Mouse (Mus musculus): ENCODE measurements at regions not wholly inside any gene's neighbourhood (a gene's known extent, or its start where the extent isn't known, plus 50 kb on each side); places are given as distances from the start of the nearest gene placed in this dataset.

DNA sequence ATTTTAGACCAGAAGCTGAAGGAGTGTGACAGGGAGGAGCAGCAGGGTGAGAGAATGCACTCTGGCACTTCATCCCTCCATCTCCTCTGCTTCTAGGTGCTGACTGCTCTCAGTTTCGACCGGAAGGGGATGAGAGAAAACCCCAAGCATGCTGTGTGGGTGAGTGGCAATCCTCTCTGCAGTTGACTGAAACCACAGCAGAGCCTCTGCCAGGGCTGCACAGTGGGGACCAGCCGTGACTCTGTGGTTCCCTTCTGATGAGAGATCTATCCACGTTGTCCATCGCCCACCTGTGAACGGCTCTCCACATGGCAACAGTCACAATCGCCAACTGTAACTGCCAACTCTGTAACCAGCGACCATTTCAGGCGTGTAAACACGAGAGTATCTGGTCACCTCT lies 64.6 kb upstream of the Ptpn13 start:
- H3K4me2 ChIP-seq (ENCODE audit: low read depth, severe bottlenecking): no peak overlapping the region
- H3K4me1 ChIP-seq (ENCODE audit: control insufficient read depth, insufficient read depth, low read length): no peaks in the 10 kb centered on the region
- H3K36me3 ChIP-seq (ENCODE audit: control insufficient read depth, insufficient read depth, low read length): no peaks in the 10 kb centered on the region
- no peaks in the 10 kb centered on the region; the same call in 1 of the 2 replicates for H3K9me3 ChIP-seq (ENCODE audit: control insufficient read depth, low read length)
- no peak overlapping the region for H3K9ac ChIP-seq (ENCODE audit: low read length)
- WGBS: 88% methylated on average over 10 of the region's 10 CpGs
- ATAC-seq (ENCODE audit: insufficient number of reproducible peaks, low FRiP score, low TSS enrichment, low read depth) (no peak), DNase-seq (ENCODE audit: low spot score) (no peak)
- no peak overlapping the region for H3K27ac ChIP-seq (replicated peaks; ENCODE audit: low read depth, low read length)
- H3K4me3 ChIP-seq (ENCODE audit: low read depth, low read length): no peak overlapping the region
- H3K27me3 ChIP-seq (ENCODE audit: control insufficient read depth, insufficient read depth, low read length): no peaks in the 10 kb centered on the region

DNA sequence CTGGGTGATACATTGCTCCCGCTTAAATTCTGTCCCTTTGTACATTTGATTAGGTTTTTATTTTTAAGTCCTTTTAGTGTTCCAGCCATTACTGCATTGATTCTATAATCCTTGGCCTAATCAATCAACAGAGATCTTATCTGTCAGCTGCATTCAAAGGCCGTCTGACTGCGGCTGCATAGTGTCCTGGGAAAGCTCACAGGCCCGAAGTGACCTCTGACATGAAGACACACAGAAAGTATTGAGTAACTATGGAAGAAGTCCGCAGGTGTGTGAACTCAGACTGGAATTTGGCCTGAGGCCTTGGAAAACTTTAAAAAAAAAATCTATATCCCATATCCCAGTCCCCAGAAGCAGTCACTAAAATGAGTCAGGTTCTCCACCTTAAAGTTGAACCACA lies 67.4 kb upstream of the Ptpn13 start:
- Histone ChIP-seq H3K9ac (ENCODE audit: low read length) (no peak overlapping the region), H3K27ac (replicated peaks; ENCODE audit: low read depth, low read length) (no peak overlapping the region), H3K9me3 (ENCODE audit: control insufficient read depth, low read length) (no peaks in the 10 kb centered on the region), H3K4me1 (ENCODE audit: control insufficient read depth, insufficient read depth, low read length) (no peaks in the 10 kb centered on the region), H3K4me3 (ENCODE audit: low read depth, low read length) (no peak overlapping the region), H3K4me2 (ENCODE audit: low read depth, severe bottlenecking) (no peak overlapping the region), H3K27me3 (ENCODE audit: control insufficient read depth, insufficient read depth, low read length) (no peaks in the 10 kb centered on the region), H3K36me3 (ENCODE audit: control insufficient read depth, insufficient read depth, low read length) (no peaks in the 10 kb centered on the region)
- WGBS: 73% methylated on average over 5 of the region's 5 CpGs
- no peak for DNase-seq (ENCODE audit: low spot score)
- ATAC-seq (ENCODE audit: insufficient number of reproducible peaks, low FRiP score, low TSS enrichment, low read depth): no peak

DNA sequence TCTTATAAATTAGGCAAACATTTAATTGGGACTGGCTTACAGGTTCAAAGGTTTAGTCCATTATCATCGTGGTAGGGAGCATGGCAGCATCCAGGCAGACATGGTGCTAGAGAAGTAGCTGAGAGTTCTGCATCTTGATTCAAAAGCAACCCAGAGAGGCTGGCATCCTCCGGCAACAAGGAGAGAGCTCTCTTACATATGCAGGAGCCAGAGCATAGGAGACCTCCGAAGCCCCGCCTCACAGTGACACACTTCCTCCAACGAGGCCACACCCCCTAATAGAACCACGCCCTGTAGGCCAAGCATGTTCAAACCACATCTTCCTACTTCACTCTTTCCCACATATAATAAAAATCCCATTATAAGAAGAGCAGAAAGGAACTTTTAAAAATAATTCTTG lies 68.5 kb upstream of the Ptpn13 start:
- Histone ChIP-seq H3K9me3 (ENCODE audit: control insufficient read depth, low read length) (no peaks in the 10 kb centered on the region), H3K9ac (ENCODE audit: low read length) (no peak overlapping the region), H3K4me1 (ENCODE audit: control insufficient read depth, insufficient read depth, low read length) (no peaks in the 10 kb centered on the region), H3K27ac (replicated peaks; ENCODE audit: low read depth, low read length) (no peak overlapping the region), H3K4me2 (ENCODE audit: low read depth, severe bottlenecking) (peak overlapping the region; percentile 27; the same call in 1 of the 2 replicates), H3K36me3 (ENCODE audit: control insufficient read depth, insufficient read depth, low read length) (no peaks in the 10 kb centered on the region), H3K27me3 (ENCODE audit: control insufficient read depth, insufficient read depth, low read length) (no peaks in the 10 kb centered on the region), H3K4me3 (ENCODE audit: low read depth, low read length) (no peak overlapping the region)
- 66% methylated on average over 6 of the region's 6 CpGs for WGBS
- peak; percentile 35; the same call in 1 of the 2 replicates for ATAC-seq (ENCODE audit: insufficient number of reproducible peaks, low FRiP score, low TSS enrichment, low read depth)
- peak; percentile 42 for DNase-seq (ENCODE audit: low spot score)

DNA sequence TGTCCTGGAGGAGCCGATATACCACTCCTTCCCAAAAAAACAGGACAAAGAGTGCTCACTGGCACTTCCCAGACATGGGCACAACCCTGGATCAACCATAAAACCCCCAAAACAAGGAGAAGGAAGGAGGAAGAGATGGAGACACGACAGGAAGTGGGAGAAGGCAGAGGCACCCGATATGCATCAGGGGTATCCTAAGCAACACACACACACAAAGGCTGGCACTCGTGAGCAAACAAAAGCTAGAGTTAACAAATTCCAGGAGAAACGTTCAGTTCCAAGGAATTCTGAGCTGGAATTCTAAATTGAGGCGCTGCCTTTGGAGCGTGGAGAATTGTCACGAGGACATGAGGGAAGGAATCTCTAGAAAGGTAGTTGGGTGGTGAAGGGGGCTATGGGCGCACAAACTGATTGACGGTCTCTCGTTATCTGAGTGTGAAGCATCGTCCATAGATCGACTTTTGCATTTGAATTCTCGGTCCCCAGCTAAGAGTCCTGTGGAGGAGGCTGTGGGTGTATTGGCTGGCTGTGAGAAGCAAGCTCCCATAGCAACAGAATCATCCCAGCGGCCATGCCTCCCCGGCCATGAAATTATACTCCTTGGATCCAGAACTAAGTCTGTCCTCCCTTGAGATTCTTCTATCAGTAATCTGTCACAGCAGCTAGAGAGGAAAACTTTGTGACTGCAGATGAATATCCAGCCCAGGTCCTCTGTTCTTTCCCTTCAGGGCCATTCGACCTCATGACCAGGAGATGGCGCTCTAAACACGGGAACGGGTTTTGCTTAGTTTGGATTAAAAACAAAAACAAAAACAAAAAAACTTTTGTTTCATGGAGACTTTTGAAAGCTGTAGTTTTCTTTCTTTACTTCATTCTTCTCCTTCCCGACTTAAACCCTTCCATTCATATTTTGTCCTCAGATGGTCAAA lies 69.4 kb upstream of the Ptpn13 start:
- Histone ChIP-seq H3K4me2 (ENCODE audit: low read depth, severe bottlenecking) (peak overlapping the region; percentile 27; the same call in 1 of the 2 replicates), H3K27me3 (ENCODE audit: control insufficient read depth, insufficient read depth, low read length) (no peaks in the 10 kb centered on the region), H3K4me1 (ENCODE audit: control insufficient read depth, insufficient read depth, low read length) (no peaks in the 10 kb centered on the region), H3K27ac (replicated peaks; ENCODE audit: low read depth, low read length) (no peak overlapping the region), H3K9ac (ENCODE audit: low read length) (no peak overlapping the region), H3K9me3 (ENCODE audit: control insufficient read depth, low read length) (no peaks in the 10 kb centered on the region), H3K36me3 (ENCODE audit: control insufficient read depth, insufficient read depth, low read length) (no peaks in the 10 kb centered on the region), H3K4me3 (ENCODE audit: low read depth, low read length) (no peak overlapping the region)
- DNase-seq (ENCODE audit: low spot score) (peak; percentile 65), ATAC-seq (ENCODE audit: insufficient number of reproducible peaks, low FRiP score, low TSS enrichment, low read depth) (no peak)
- 51% methylated on average over 21 of the region's 21 CpGs for WGBS

DNA sequence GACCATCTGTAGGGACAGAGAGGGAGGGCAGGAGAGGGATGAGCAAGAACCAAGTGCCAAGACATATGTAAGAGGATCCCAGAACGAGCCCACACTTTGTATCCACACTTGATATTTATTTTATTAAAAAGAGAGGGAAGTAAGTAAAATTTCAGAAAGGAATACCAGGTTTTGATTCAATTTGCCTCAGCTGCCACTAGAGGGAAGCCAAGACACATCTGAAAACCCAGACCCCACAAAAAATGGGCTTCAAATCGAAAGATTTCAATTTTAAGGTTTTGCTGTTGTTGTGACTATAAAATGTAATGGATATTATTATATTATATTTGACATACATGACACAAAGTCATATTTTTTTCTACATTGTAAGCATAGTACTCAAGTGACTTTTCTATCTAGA lies 81.1 kb upstream of the Ptpn13 start:
- WGBS: 36% methylated on average over 2 of the region's 2 CpGs
- Histone ChIP-seq H3K27ac (replicated peaks; ENCODE audit: low read depth, low read length) (no peak overlapping the region), H3K9me3 (ENCODE audit: control insufficient read depth, low read length) (no peaks in the 10 kb centered on the region), H3K4me2 (ENCODE audit: low read depth, severe bottlenecking) (no peak overlapping the region), H3K9ac (ENCODE audit: low read length) (no peak overlapping the region), H3K4me3 (ENCODE audit: low read depth, low read length) (no peak overlapping the region), H3K27me3 (ENCODE audit: control insufficient read depth, insufficient read depth, low read length) (no peaks in the 10 kb centered on the region), H3K4me1 (ENCODE audit: control insufficient read depth, insufficient read depth, low read length) (no peaks in the 10 kb centered on the region), H3K36me3 (ENCODE audit: control insufficient read depth, insufficient read depth, low read length) (no peaks in the 10 kb centered on the region)
- ATAC-seq (ENCODE audit: insufficient number of reproducible peaks, low FRiP score, low TSS enrichment, low read depth) (no peak), DNase-seq (ENCODE audit: low spot score) (peak; percentile 39)

DNA sequence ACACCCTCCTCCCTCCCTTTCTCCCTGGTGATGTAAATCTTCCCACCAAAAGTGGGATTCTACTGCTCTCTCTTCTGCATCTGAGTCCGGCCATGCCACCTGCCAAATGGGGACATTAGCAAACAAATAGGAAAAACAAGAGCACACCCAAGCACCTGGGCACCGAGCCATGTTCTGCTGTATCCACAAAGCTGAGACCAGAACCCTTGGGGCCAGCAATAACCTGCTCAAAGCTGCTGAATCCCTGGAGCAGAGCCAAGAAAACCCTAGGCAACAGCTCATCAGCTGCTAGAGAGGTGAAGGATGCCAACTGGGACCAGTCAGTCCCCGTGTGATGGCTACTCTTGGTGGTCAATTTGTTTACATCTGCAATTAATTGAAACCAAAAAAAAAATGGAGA lies 83.5 kb upstream of the Ptpn13 start:
- H3K4me3 ChIP-seq (ENCODE audit: low read depth, low read length): no peak overlapping the region
- H3K9me3 ChIP-seq (ENCODE audit: control insufficient read depth, low read length): no peaks in the 10 kb centered on the region
- 0 out of 2 replicates have a peak, but pooled peaks cover 2% of the 10 kb centered on the region for H3K4me1 ChIP-seq (ENCODE audit: control insufficient read depth, insufficient read depth, low read length)
- no peak overlapping the region for H3K9ac ChIP-seq (ENCODE audit: low read length)
- no peak overlapping the region for H3K27ac ChIP-seq (replicated peaks; ENCODE audit: low read depth, low read length)
- ATAC-seq (ENCODE audit: insufficient number of reproducible peaks, low FRiP score, low TSS enrichment, low read depth) (no peak), DNase-seq (ENCODE audit: low spot score) (no peak)
- 66% methylated on average over 3 of the region's 3 CpGs for WGBS
- no peaks in the 10 kb centered on the region for H3K27me3 ChIP-seq (ENCODE audit: control insufficient read depth, insufficient read depth, low read length)
- H3K4me2 ChIP-seq (ENCODE audit: low read depth, severe bottlenecking): no peak overlapping the region
- H3K36me3 ChIP-seq (ENCODE audit: control insufficient read depth, insufficient read depth, low read length): no peaks in the 10 kb centered on the region

DNA sequence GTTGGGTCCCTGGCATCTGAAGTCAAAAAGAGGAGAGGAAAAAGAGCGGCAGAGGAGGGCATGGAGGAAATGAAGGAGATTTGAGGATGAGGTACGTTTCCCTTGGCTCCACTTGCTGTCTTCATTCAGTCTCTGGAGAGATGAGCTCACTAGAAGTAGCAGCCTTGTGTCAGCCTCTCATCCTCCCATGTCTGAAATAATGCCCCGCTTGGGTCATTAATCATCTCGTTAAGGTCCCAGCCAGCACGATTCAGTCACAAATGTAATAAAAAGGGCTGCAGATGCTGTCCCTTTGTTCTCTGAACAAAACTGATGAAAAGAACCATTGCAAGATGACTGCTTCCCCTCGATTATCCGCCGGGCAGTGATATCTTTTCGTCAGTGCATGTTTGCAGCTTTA lies 84.4 kb upstream of the Ptpn13 start:
- H3K4me1 ChIP-seq (ENCODE audit: control insufficient read depth, insufficient read depth, low read length): 0 out of 2 replicates have a peak, but pooled peaks cover 3% of the 10 kb centered on the region
- H3K9ac ChIP-seq (ENCODE audit: low read length): no peak overlapping the region
- no peak for ATAC-seq (ENCODE audit: insufficient number of reproducible peaks, low FRiP score, low TSS enrichment, low read depth)
- H3K9me3 ChIP-seq (ENCODE audit: control insufficient read depth, low read length): no peaks in the 10 kb centered on the region
- no peak overlapping the region for H3K4me2 ChIP-seq (ENCODE audit: low read depth, severe bottlenecking)
- WGBS: 41% methylated on average over 9 of the region's 9 CpGs
- H3K27ac ChIP-seq (replicated peaks; ENCODE audit: low read depth, low read length): no peak overlapping the region
- no peak for DNase-seq (ENCODE audit: low spot score)
- H3K36me3 ChIP-seq (ENCODE audit: control insufficient read depth, insufficient read depth, low read length): no peaks in the 10 kb centered on the region
- H3K4me3 ChIP-seq (ENCODE audit: low read depth, low read length): no peak overlapping the region
- H3K27me3 ChIP-seq (ENCODE audit: control insufficient read depth, insufficient read depth, low read length): no peaks in the 10 kb centered on the region

DNA sequence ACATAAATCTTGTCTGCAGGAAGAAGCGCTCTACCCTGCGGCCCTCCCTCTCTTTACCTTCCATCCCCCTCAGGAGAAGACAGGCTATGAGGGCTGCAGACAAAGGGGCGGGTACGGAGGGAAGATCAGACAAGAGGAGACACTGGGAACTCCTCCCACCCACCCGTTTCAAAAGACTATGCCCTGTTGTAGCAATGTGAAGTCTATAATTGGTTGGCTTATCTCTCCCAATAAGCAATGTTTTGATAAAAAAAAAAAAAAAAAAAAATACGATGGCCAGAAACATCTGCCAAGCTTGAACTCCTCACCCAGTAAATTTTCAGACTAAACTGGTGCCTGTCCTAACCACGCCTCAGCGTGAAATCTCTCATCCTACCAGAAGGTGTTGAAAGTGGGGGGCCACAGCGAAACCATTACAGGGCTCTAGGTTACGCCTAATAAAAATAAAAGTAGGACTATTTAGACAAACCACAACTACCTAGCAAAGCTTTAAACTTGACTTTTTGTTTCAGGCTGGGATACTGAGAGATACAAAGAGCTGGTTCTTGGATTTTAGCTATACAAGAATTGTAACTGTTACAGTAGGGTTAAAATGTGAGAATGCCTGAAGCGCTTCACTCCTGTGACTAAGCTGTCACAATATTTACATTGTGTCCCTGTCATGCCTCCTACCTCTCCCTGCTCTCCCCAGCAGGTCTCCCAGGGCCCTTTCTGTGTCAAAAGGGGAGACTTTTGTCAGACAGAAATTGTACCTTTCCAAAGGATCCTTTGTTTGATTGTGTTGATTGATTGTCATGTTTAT lies 88.1 kb upstream of the Ptpn13 start:
- H3K36me3 ChIP-seq (ENCODE audit: control insufficient read depth, insufficient read depth, low read length): no peaks in the 10 kb centered on the region
- no peak for ATAC-seq (ENCODE audit: insufficient number of reproducible peaks, low FRiP score, low TSS enrichment, low read depth)
- 7% methylated on average over 11 of the region's 11 CpGs for WGBS
- no peak overlapping the region for H3K4me3 ChIP-seq (ENCODE audit: low read depth, low read length)
- H3K27ac ChIP-seq (replicated peaks; ENCODE audit: low read depth, low read length): no peak overlapping the region
- H3K9ac ChIP-seq (ENCODE audit: low read length): no peak overlapping the region
- H3K4me1 ChIP-seq (ENCODE audit: control insufficient read depth, insufficient read depth, low read length): 0 out of 2 replicates have a peak, but pooled peaks cover 3% of the 10 kb centered on the region
- no peaks in the 10 kb centered on the region for H3K27me3 ChIP-seq (ENCODE audit: control insufficient read depth, insufficient read depth, low read length)
- no peak for DNase-seq (ENCODE audit: low spot score)
- no peaks in the 10 kb centered on the region for H3K9me3 ChIP-seq (ENCODE audit: control insufficient read depth, low read length)
- H3K4me2 ChIP-seq (ENCODE audit: low read depth, severe bottlenecking): peak overlapping the region; percentile 10; the same call in 1 of the 2 replicates

Measured in limb, embryonic 11.5 days (tissue).